Mouse (Mus musculus) CH12.LX (cell line): Measurements from ENCODE around the gene Apol7a. TPM values are rescaled to one million over a fixed set of nuclear protein-coding genes. Genes with fewer than 3 reads are reported as not detected.
"Not testable (repeated sequence)": the region's sequence is repeated elsewhere in the genome, so short reads cannot be mapped to it uniquely, and the experiment has no call there.

Experiments used
- DNase-seq: peaks from one replicate; pipeline ENCODE4 v3.0.0-alpha.2; 2013; ENCODE audit errors: extremely low read depth
- H3K27ac ChIP-seq: 2 replicates; pipeline ENCODE4 v1.5.1; 2012; ENCODE audit warnings: low read depth, mild to moderate bottlenecking, control low read depth, moderate library complexity; ENCODE audit not compliant: insufficient read depth
- H3K27me3 ChIP-seq: replicated peaks from 2 replicates; pipeline ENCODE3; 2012; ENCODE audit warnings: inconsistent platforms
- H3K36me3 ChIP-seq, 2 experiments: replicated peaks in 1 of 2; 2 replicates each; pipeline versions ENCODE3 to v1.6.1; 2012; ENCODE audit warnings: inconsistent platforms in 1 of 2, low read length in 1 of 2, mild to moderate bottlenecking in 1 of 2, mixed read lengths in 1 of 2, moderate library complexity in 1 of 2; ENCODE audit not compliant: control insufficient read depth in 1 of 2, insufficient read depth in 1 of 2
- H3K4me1 ChIP-seq, 2 experiments: 2 replicates each; pipeline ENCODE4 v1.6.1; 2012; ENCODE audit warnings: inconsistent platforms in 1 of 2, moderate library complexity in 1 of 2; ENCODE audit not compliant: insufficient read depth in 2 of 2, control insufficient read depth in 1 of 2
- H3K4me2 ChIP-seq: 2 replicates; pipeline ENCODE4 v1.6.1; 2012; ENCODE audit warnings: low read depth, mild to moderate bottlenecking, control low read depth; ENCODE audit not compliant: poor library complexity, insufficient read depth, severe bottlenecking
- H3K4me3 ChIP-seq, 3 experiments: fragments of 150-350 bp in 1 of 3; sonication (generic) in 1 of 3; replicated peaks in 1 of 3; 2 replicates each; pipeline versions ENCODE3 to v1.5.1; 2011 to 2012; ENCODE audit warnings: low read depth in 2 of 3, low read length in 2 of 3, mild to moderate bottlenecking in 2 of 3, moderate library complexity in 2 of 3, control low read depth in 1 of 3, improper control_type of control experiment in 1 of 3, inconsistent platforms in 1 of 3, mixed read lengths in 1 of 3; ENCODE audit not compliant: poor library complexity in 1 of 3
- H3K79me2 ChIP-seq: replicated peaks from 2 replicates; pipeline ENCODE4 v1.6.1; 2012; ENCODE audit warnings: mild to moderate bottlenecking, moderate library complexity; ENCODE audit not compliant: control insufficient read depth, poor library complexity, insufficient read depth, severe bottlenecking; ENCODE audit errors: extremely low read depth
- H3K9ac ChIP-seq: 2 replicates; pipeline ENCODE4 v1.6.1; 2012; ENCODE audit warnings: low read depth, mild to moderate bottlenecking, control low read depth, moderate library complexity; ENCODE audit not compliant: insufficient read depth
- H3K9me3 ChIP-seq: replicated peaks from 2 replicates; pipeline ENCODE3; 2012; ENCODE audit warnings: low read length, inconsistent platforms, mixed read lengths
- CHD1 ChIP-seq: IDR thresholded peaks from 2 replicates; pipeline ENCODE4 v1.6.1; 2012; ENCODE audit warnings: low read depth, low read length, improper control_type of control experiment, inconsistent platforms
- JUN ChIP-seq: IDR thresholded peaks from 2 replicates; pipeline ENCODE4 v1.6.1; 2011; ENCODE audit warnings: low read depth, mild to moderate bottlenecking, low read length, improper control_type of control experiment, moderate library complexity; ENCODE audit not compliant: insufficient read depth
- JUND ChIP-seq: conservative IDR thresholded peaks from 2 replicates; pipeline ENCODE4 v1.6.1; 2011; ENCODE audit warnings: low read depth, low read length, improper control_type of control experiment
- KAT2A ChIP-seq: IDR thresholded peaks from 2 replicates; pipeline ENCODE4 v1.6.1; 2012; ENCODE audit warnings: low read length, improper control_type of control experiment, inconsistent platforms; ENCODE audit not compliant: insufficient replicate concordance
- MAFK ChIP-seq: IDR thresholded peaks from 2 replicates; pipeline ENCODE4 v1.6.1; 2011; ENCODE audit warnings: low read length, improper control_type of control experiment; ENCODE audit not compliant: insufficient replicate concordance
- NRF1 ChIP-seq: IDR thresholded peaks from 2 replicates; pipeline ENCODE4 v1.6.1; 2014; ENCODE audit warnings: low read depth, mild to moderate bottlenecking, inconsistent platforms, low read length, improper control_type of control experiment, moderate library complexity
- PAX5 ChIP-seq: IDR thresholded peaks from 2 replicates; pipeline ENCODE4 v1.6.1; 2012; ENCODE audit warnings: low read length, inconsistent platforms, mixed read lengths
- RAD21 ChIP-seq: IDR thresholded peaks from 2 replicates; pipeline ENCODE4 v1.6.1; 2011; ENCODE audit warnings: low read depth, mild to moderate bottlenecking, low read length, improper control_type of control experiment, moderate library complexity
- RCOR1 ChIP-seq: conservative IDR thresholded peaks from 2 replicates; pipeline ENCODE4 v1.6.1; 2012; ENCODE audit warnings: low read depth, mild to moderate bottlenecking, inconsistent platforms, low read length, improper control_type of control experiment
- SMC3 ChIP-seq: IDR thresholded peaks from 2 replicates; pipeline ENCODE4 v1.6.1; 2011; ENCODE audit warnings: low read depth, low read length, improper control_type of control experiment
- USF2 ChIP-seq: conservative IDR thresholded peaks from 2 replicates; pipeline ENCODE4 v1.6.1; 2011; ENCODE audit warnings: low read depth, low read length, improper control_type of control experiment
- ZMIZ1 ChIP-seq: IDR thresholded peaks from 2 replicates; pipeline ENCODE4 v1.6.1; 2012; ENCODE audit warnings: low read depth, mild to moderate bottlenecking, inconsistent platforms, low read length, improper control_type of control experiment
- ZNF384 ChIP-seq: IDR thresholded peaks from 2 replicates; pipeline ENCODE4 v1.6.1; 2012; ENCODE audit warnings: low read depth, low read length, improper control_type of control experiment, inconsistent platforms
- dilution Hi-C: fragments of 300-500 bp; cut with MboI; formaldehyde crosslinking; loops from 2 replicates; pipeline ENCODE4 v1.14.3; 2020; ENCODE audit warnings: low sequenced_read_pairs; ENCODE audit not compliant: extremely low pct_unique_long_range_greater_than_20kb, extremely low pct_ligation_motif_present
- in situ Hi-C: fragments of 300-500 bp; cut with MboI; formaldehyde crosslinking; loops from 3 replicates; pipeline ENCODE4 v1.14.3; 2019; ENCODE audit warnings: low sequenced_read_pairs, low pct_ligation_motif_present, low pct_unique_long_range_greater_than_20kb, mixed read lengths
- polyA plus RNA-seq: library from polyadenylated mRNA; unstranded; fragments of >175 nt; gene quantifications from 2 replicates; pipeline ENCODE4 v1.2.1, GENCODE M21; 2012; ENCODE audit warnings: low read depth; ENCODE audit not compliant: insufficient read length
- total RNA-seq, 2 experiments: library from RNA; depleted of rRNA; stranded (reverse); fragments of 300-350 nt in 1 of 2; fragments of >200 nt in 1 of 2; gene quantifications; 2 replicates each; pipeline ENCODE4 v1.2.3; 2012 to 2014

Apol7a gene
- total and polyA plus RNA-seq, 3 experiments, result not detected

GRCm38 (mm10) chr15:77397450-77398132, 1.3 kb downstream of the Apol7a start:
- H3K27me3 ChIP-seq, result peaks cover 32% of the 10 kb centered on the region
- H3K4me3 ChIP-seq, DNase-seq, H3K27ac ChIP-seq, H3K4me1 ChIP-seq, H3K9me3 ChIP-seq, in situ Hi-C loops, H3K36me3 ChIP-seq, H3K79me2 ChIP-seq, H3K9ac ChIP-seq, dilution Hi-C loops, H3K4me2 ChIP-seq: not testable (repeated sequence)

DNA sequence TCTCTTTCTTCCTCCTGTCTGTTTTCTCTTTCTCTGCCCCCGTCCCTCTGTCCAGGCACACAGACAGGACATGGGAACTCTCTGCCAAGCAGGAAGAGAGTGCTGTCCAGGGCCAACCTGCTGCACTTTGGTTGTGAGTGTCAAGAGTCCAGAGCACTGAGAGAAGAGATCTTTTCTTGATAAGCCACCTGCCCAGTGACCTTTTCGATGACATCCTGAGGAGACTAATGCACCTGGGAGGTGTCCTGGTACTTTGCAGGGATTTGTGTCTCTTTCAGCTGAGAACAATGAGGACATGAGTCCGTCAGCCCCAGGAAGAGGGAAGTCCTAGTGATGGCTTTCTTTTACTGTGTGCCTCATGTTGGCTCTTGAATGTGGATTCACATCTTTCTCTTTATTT, 5.1 kb downstream of the Apol7a start:
- H3K9me3 ChIP-seq, dilution Hi-C loops, H3K27ac ChIP-seq, H3K4me3 ChIP-seq, H3K36me3 ChIP-seq, H3K4me2 ChIP-seq, H3K79me2 ChIP-seq, H3K9ac ChIP-seq, H3K4me1 ChIP-seq, in situ Hi-C loops, DNase-seq: not testable (repeated sequence)
- H3K27me3 ChIP-seq, result peaks cover 48% of the 10 kb centered on the region

DNA sequence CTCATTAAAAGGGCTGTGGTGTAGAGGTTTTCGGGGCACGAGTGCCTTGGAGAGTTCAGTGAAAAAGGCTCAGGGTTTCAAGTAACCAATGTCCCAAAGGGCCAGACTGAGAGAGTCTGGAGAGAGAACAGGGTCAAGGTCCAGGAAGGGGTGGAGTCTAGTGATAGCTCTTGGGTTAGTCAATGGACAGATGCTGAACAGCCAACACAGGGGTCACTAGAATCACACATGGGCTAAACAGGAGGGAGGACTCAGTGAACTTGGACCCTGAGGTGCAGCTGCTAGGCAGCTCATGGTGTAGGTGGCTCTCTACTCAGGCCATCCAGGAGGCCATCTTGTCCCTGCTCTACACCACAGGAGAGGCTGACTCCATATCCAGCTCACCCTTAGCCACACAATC, 11.4 kb downstream of the Apol7a start:
- in situ Hi-C loops, result no loop called here
- Histone ChIP-seq H3K4me2 (no peak overlapping the region), H3K9me3 (no peaks in the 10 kb centered on the region), H3K79me2 (no peaks in the 10 kb centered on the region), H3K36me3 (no peaks in the 10 kb centered on the region), H3K27me3 (peaks cover 59% of the 10 kb centered on the region), H3K27ac (no peak overlapping the region), H3K4me3 (no peak overlapping the region), H3K9ac (no peak overlapping the region), H3K4me1 (no peaks in the 10 kb centered on the region)
- dilution Hi-C loops, result no loop called here
- TF ChIP-seq USF2, result no peak
- no peak for DNase-seq

DNA sequence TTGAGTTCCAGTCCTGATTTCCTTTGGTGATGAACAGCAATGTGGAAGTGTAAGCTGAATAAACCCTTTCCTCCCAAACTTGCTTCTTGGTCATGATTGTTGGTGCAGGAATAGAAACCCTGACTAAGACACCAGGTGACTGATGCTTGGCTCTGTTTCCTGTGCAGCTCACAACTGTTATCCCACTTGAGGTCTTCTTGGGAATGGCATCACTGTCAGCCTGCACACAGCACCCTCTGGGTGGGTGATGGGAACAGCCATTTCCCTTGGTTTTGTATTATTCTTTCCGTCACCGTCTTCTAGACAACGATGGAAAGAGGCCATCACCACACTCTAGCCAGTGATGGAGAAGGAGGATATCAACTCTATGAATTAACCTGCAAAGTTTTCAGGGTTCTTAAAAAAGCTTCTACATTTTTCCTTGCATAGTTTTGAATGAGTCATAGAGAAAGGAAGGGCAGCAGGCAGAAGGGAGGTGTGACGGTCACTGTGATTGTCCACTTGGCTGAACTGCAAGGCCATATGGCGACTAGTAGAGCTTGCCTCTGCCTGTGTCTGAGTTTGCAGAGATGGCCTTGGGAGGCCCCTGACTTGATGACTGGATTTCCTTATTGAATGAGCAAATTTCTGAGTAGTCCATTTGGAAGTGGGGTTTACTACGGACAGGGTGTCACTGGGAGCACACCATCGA, 14.4 kb downstream of the Apol7a start:
- no peaks in the 10 kb centered on the region for H3K4me1 ChIP-seq
- H3K79me2 ChIP-seq, result no peaks in the 10 kb centered on the region
- dilution Hi-C loops (no loop called here), in situ Hi-C loops (no loop called here)
- H3K9me3 ChIP-seq, result no peaks in the 10 kb centered on the region
- no peak overlapping the region for H3K9ac ChIP-seq
- H3K36me3 ChIP-seq, result no peaks in the 10 kb centered on the region
- no peak for DNase-seq
- H3K27ac ChIP-seq, result no peak overlapping the region
- no peak overlapping the region for H3K4me3 ChIP-seq
- TF ChIP-seq ZMIZ1 (no peak), JUND (no peak), ZNF384 (no peak), CHD1 (no peak), USF2 (no peak), NRF1 (no peak), KAT2A (no peak), MAFK (no peak), JUN (no peak), RAD21 (no peak), SMC3 (no peak), RCOR1 (no peak), PAX5 (no peak)
- H3K27me3 ChIP-seq, result peaks cover 72% of the 10 kb centered on the region
- H3K4me2 ChIP-seq, result no peak overlapping the region
